Mouse (Mus musculus) testis, postnatal 14 days (tissue): ENCODE data around the gene Tcf7l2.

Experiments used
- DNase-seq: peaks from one replicate; pipeline ENCODE4 v3.0.0; 2021; ENCODE audit warnings: low spot score

Gene Tcf7l2

DNA sequence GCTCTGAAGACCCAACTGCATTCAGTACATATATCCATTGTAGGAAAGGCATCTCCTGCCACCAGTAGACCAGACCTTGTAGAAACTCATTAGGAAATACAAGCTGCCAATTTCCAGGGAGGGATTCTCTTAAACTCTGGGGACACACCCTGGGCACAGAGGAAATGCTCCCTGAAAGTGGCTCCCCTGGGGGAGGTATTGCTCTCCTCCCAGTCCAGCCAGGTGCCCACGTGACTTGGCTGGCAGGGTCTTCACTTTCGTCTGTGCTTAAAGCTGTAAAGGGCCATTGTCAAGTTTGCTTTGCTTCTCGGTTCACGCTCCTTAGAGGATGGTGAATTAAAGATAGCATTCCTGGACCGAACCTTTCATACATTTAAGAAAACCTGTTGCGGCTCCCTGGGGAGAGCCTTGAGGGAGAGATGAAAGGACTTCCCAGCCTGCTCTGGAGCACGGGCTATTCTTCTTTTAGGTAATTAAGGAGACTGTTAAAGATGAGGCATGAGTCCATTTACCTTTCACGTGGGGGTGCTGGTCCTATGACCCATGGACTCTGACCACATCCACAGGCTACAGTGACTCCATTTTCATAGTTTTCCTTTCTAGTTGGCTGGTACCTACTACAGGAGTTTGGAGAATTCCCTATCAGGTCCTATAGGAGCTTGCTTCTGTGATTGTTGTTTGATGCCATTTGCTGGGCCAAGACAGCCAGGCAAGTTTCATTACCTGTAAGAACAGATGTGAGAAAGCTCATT is 52.8 kb downstream of the Tcf7l2 start:
- DNase-seq: no peak

- DNase-seq: no peak
These were observed 53.3 kb downstream of the Tcf7l2 start for GRCm38 (mm10) chr19:55794946-55795340.

GRCm38 (mm10) chr19:55795349-55795748 is 53.7 kb downstream of the Tcf7l2 start:
- no peak for DNase-seq

DNA sequence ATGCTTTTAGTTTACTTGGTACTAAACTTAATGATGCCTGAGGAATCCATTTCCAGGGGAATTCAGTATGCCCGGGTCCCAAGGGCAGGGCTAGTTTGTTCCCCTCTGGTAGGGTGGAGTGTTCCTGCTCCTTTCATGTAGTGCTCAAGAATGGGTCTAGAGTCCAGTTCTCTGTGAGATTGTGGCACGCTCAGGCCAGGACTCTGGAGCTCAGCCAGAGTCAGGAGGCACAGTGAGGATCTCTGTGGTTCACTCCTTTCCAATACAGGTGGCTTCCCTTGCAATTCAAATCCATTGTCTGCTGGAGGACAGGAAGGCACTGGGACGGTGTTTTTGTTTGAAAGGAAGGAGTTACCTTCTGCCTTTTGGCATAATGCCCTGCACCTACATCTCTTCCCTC is 56.2 kb downstream of the Tcf7l2 start:
- no peak for DNase-seq

DNA sequence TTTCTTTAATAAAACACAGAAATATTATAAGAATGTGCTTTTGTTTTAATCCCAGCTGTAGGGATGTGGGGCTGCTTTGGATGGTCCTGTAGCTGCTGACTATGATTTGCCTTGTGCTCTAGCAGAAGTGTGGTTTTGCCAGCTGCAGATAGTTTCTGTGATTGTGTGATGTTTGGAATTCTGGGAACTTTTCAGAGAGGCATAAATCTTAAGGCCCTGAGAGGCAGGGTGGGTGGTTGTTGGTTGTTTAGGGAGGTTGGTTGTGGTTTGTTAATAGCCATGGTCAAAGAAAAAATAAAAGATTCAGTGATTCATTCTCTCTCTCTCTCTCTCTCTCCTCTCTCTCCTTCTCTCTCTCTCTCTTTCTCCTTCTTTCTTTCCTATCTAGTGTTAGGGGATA is 57.8 kb downstream of the Tcf7l2 start:
- no peak for DNase-seq

DNA sequence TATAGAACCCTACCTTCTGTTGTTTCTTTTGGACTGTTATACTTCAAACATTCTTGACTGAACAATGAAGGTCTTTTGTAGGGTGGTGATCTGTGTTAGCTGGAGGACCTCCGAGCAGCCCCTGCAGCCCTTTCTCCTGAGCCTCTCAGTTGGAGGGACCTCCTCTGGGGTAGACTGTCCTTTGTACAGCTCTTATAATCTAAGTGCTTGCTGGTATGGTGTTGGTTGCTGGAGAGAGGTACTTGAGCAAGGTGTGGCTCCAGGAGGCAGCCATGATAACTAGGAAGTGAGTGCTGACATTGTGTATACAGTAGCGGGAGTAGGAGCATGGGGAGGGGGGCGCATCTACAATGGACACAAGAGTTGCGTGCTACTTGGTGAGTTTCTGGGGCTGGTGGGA is 58.4 kb downstream of the Tcf7l2 start:
- DNase-seq: no peak

DNA sequence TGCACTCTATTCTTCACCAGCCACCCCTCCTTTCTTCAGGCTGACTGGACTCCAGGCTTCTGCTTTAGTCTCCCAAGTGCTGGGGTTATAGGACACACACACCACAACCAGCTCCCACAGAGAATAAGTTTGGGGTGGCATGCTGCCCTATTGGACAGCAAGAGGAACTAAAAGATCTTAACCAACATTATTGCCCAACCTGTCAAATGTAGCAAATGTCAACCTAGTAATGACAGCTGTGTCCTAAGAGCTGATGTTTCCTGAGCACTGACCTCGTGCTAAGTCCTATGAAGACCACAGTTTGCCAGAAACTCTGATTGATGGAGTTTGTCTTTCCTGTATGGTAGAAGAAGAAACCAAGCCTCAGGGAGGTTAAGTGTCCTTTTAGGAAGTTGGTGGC is 61.5 kb downstream of the Tcf7l2 start:
- no peak for DNase-seq

DNA sequence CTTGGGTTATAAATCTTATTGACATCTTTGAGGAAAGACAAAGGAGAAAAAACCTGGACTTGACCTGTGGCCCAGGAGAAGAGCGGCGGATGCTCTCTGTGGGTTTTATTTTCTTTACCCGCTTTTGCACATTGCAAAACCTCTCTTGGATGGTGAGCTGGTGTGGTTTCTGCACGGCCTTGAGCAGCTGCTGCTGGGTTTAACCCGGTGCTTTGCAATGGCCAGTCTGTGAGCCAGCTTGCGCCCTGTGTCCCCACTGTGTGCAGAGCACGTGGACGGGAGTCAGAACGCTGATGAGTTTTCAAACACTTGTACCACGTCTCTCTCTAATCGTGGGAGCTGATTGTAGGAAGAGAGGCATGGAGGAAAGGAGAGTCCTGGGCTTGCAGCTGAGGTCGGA is 62.2 kb downstream of the Tcf7l2 start:
- DNase-seq: no peak

DNA sequence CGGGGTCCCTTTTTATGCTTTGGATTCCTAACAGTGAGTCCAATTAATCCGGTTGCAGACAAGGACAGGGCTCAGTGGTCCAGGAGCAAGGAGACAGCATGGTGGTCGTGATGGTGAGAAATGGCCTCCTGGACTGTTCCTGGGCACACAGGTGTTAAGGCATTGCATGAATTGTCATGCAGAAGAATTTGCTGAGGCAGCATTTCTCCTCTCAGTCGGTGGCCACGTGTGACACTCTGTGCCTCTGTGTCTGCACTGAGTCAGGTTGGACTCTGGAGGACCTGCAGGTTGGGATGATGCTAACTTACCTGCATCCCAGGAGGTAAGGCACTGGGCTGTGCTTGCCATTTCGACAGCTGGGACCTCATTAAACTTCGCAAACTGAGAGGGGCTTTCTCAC is 63.2 kb downstream of the Tcf7l2 start:
- DNase-seq: no peak

- no peak for DNase-seq
These were observed 65.0 kb downstream of the Tcf7l2 start for GRCm38 (mm10) chr19:55806434-55807193.

GRCm38 (mm10) chr19:55807194-55808053 is 65.8 kb downstream of the Tcf7l2 start:
- no peak for DNase-seq

DNA sequence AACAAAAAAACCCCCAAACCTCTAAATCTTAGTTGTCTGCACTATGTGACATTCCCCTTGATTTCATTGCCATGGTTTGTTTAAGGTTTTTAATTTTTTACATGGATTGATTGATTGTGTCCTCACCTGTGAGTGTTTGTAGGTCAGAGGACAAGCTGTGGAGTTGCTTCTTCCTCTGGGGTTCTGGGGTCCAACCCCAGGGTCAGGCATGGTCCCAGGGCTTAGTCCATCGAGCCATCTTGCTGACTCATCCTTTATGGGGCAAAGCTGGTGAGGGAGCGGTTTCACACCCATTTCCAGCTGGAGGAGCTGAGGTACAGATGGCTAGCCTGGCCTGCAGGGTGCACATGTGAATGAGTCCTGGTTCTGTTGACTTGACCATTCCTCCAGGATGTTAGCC is 66.7 kb downstream of the Tcf7l2 start:
- no peak for DNase-seq

DNA sequence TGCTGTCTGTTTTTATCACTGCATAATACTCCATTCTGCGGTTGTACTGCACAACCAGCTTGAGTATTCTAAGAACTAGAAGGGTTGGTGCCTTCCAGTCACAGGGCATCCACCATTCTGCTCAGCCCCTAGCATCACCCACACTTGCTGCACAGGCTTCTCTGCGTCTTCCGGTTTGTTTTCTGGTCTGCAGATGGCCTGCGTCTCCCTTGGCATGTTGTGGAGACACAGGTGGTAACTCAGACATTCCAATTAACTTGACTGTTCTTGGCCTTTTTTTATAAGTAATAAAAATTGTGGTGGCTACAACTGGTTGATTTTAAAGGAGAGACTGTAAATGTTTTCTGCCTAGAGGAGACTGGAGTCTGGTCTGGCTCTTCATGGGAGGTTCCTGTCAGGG is 67.9 kb downstream of the Tcf7l2 start:
- no peak for DNase-seq

DNA sequence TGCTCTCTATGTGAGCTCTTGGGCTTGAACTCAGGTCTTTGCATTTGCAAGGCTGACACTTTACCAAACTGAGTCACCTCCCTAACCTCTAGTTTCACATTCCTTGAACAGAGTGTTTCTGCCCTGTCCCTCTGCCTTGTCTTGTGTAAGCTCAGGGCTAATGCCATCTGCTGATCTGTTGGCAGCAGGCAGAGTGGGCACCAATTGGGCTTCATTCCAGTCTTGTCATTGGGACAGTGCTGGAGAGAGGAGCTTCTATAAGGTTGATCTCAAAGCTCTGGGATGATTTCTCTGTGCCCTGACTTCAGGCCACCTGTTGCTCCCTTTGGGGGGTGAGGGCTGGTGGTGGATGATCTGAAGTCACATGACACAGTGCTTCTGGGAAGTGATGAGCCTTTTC is 70.6 kb downstream of the Tcf7l2 start:
- DNase-seq: no peak

GRCm38 (mm10) chr19:55815010-55815790 is 73.6 kb downstream of the Tcf7l2 start:
- no peak for DNase-seq

DNA sequence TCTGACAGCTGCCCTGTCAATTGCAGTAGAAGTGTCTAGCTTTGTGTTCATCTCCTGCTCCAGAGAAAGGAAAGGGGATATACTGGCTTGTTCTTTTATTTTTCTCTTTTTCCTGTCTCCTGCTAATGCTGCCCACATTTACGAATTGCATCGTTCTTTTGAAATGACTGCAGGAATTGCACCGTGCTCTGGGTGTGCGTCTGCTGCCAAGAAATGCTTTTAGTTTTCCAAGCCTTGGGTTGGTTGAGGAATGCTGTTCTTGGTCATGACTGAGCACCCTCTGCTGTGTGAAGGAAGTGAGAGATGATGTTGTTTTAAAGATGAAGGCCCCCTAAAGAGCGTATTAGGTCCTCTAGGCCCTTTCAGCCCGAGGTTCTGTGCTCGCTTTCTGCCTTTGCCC is 75.4 kb downstream of the Tcf7l2 start:
- no peak for DNase-seq

DNA sequence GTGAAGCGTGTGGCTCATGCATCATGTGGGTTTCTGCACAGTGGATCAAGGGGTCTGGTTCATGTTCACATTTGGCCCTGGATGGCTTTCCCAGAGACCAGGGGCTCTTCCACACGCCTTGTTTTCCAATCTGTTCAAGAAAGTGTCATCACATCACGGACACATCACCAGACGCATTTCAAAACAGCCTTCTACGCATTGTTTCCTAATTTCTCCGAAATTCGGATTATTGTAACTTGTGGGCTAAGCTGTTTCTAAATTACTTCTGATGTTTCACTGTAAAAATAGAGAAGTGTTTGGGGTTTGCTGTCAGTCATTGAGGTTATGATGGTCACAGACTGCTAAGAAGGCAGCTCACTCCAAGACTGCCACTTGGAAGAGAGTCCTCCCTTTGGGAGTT is 78.6 kb downstream of the Tcf7l2 start:
- no peak for DNase-seq

- peak; percentile 73 for DNase-seq
These were observed 83.6 kb downstream of the Tcf7l2 start for GRCm38 (mm10) chr19:55825001-55825827.

- no peak for DNase-seq
These were observed 84.4 kb downstream of the Tcf7l2 start for GRCm38 (mm10) chr19:55825951-55826507.

- no peak for DNase-seq
These were observed 86.1 kb downstream of the Tcf7l2 start for GRCm38 (mm10) chr19:55827613-55828259.
